Mouse (Mus musculus): ENCODE data around the gene Izumo1r.
"Not testable (repeated sequence)": the region's sequence is repeated elsewhere in the genome, so short reads cannot be mapped to it uniquely, and the experiment has no call there.

Gene Izumo1r

GRCm38 (mm10) chr9:14904741-14905475 lies 1.2 kb upstream of the Izumo1r start:
- no peak for DNase-seq (ENCODE audit: low spot score in 2 of 2)

GRCm38 (mm10) chr9:14903006-14903405 lies 743 bp downstream of the Izumo1r start:
- DNase-seq (ENCODE audit: low spot score in 2 of 2): no peak

- no peak for DNase-seq (ENCODE audit: low spot score in 2 of 2)
Observed at GRCm38 (mm10) chr9:14902416-14902815, 1.3 kb downstream of the Izumo1r start.

GRCm38 (mm10) chr9:14901757-14902156 lies 2.0 kb downstream of the Izumo1r start:
- no peak for DNase-seq (ENCODE audit: low spot score in 2 of 2)

GRCm38 (mm10) chr9:14897102-14897501 lies 6.6 kb downstream of the Izumo1r start:
- no peak for DNase-seq (ENCODE audit: low spot score in 2 of 2)

GRCm38 (mm10) chr9:14895237-14895835 lies 8.4 kb downstream of the Izumo1r start:
- no peak for DNase-seq (ENCODE audit: low spot score in 2 of 2)

- DNase-seq (ENCODE audit: low spot score in 2 of 2): no peak
Observed at GRCm38 (mm10) chr9:14894628-14895027, 9.1 kb downstream of the Izumo1r start.

- DNase-seq (ENCODE audit: low spot score in 2 of 2): no peak
Observed at GRCm38 (mm10) chr9:14893388-14893787, 10.4 kb downstream of the Izumo1r start.

- DNase-seq (ENCODE audit: low spot score in 2 of 2): no peak
Observed at GRCm38 (mm10) chr9:14891891-14892290, 11.9 kb downstream of the Izumo1r start.

- DNase-seq (ENCODE audit: low spot score in 2 of 2): no peak
Observed at GRCm38 (mm10) chr9:14890699-14891098, 13.1 kb downstream of the Izumo1r start.

GRCm38 (mm10) chr9:14888671-14889070 lies 15.1 kb downstream of the Izumo1r start:
- no peak for DNase-seq (ENCODE audit: low spot score in 2 of 2)

GRCm38 (mm10) chr9:14887787-14888382 lies 15.9 kb downstream of the Izumo1r start:
- no peak for DNase-seq (ENCODE audit: low spot score in 2 of 2)

GRCm38 (mm10) chr9:14885954-14886353 lies 17.8 kb downstream of the Izumo1r start:
- no peak for DNase-seq (ENCODE audit: low spot score in 2 of 2)

GRCm38 (mm10) chr9:14885151-14885550 lies 18.6 kb downstream of the Izumo1r start:
- DNase-seq (ENCODE audit: low spot score in 2 of 2): peak in 1 of 2 experiments; percentile 25

GRCm38 (mm10) chr9:14884641-14885040 lies 19.1 kb downstream of the Izumo1r start:
- DNase-seq (ENCODE audit: low spot score in 2 of 2): no peak

- not testable (repeated sequence) for DNase-seq (ENCODE audit: low spot score in 2 of 2)
Observed at GRCm38 (mm10) chr9:14876566-14876965, 27.2 kb downstream of the Izumo1r start.

- DNase-seq (ENCODE audit: low spot score in 2 of 2): no peak
Observed at GRCm38 (mm10) chr9:14875743-14876507, 27.8 kb downstream of the Izumo1r start.

- DNase-seq (ENCODE audit: low spot score in 2 of 2): no peak
Observed at GRCm38 (mm10) chr9:14872181-14872930, 31.4 kb downstream of the Izumo1r start.

GRCm38 (mm10) chr9:14871536-14871935 lies 32.2 kb downstream of the Izumo1r start:
- no peak for DNase-seq (ENCODE audit: low spot score in 2 of 2)

- DNase-seq (ENCODE audit: low spot score in 2 of 2): no peak
Observed at GRCm38 (mm10) chr9:14870802-14871201, 32.9 kb downstream of the Izumo1r start.

GRCm38 (mm10) chr9:14870377-14870776 lies 33.4 kb downstream of the Izumo1r start:
- DNase-seq (ENCODE audit: low spot score in 2 of 2): no peak

GRCm38 (mm10) chr9:14868326-14868725 lies 35.4 kb downstream of the Izumo1r start:
- DNase-seq (ENCODE audit: low spot score in 2 of 2): no peak

All from natural killer cell, adult 2 months (primary cell).